Mouse (Mus musculus): ENCODE results near the gene Lrrc36. TPM values are rescaled to one million over a fixed set of nuclear protein-coding genes. Genes with fewer than 3 reads are reported as not detected.

Lrrc36 gene
- polyA plus RNA-seq, 1 experiment from 2014 or later, result 2.4 TPM

GRCm38 (mm10) chr8:105469041-105469695, 55.8 kb downstream of the Lrrc36 start:
- Histone ChIP-seq H3K4me3 (replicated peaks) (peak overlapping the region; percentile 49), H3K4me2 (replicated peaks) (peak overlapping the region; percentile 74)
- 22% methylated on average over 6 of the region's 6 CpGs for WGBS

DNA sequence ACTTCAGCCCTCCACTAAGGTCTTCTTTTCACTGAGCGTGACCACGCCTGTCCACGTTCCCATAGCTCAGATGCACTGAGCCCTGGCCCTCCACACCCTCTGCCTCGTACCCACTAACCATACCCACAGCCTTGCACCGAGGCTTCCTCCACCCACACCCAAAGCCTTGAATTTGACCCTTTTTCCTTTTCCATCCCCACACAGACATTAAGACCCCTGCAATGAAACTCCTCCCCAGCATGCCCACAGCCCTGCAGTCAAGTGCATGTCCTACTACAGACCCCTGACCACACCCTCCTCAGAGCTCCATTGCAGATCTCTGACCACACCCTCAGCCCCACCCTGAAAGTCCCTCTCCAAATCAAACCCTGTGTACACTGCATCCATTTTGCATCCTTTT, 56.4 kb downstream of the Lrrc36 start:
- Histone ChIP-seq H3K27ac (peak overlapping the region; percentile 80), H3K4me2 (replicated peaks) (peak overlapping the region; percentile 74), H3K9ac (replicated peaks) (no peak overlapping the region), H3K4me1 (replicated peaks) (peaks cover 69% of the 10 kb centered on the region), H3K4me3 (replicated peaks) (peak overlapping the region; percentile 49), H3K9me3 (no peaks in the 10 kb centered on the region), H3K27me3 (peaks cover 10% of the 10 kb centered on the region), H3K36me3 (peaks cover 21% of the 10 kb centered on the region)
- 79% methylated on average over 5 of the region's 5 CpGs for WGBS
- no peak for ATAC-seq

More at GRCm38 (mm10) chr8:105469041-105469695, 55.8 kb downstream of the Lrrc36 start:
- Histone ChIP-seq H3K27me3 (peaks cover 10% of the 10 kb centered on the region), H3K4me1 (replicated peaks) (peaks cover 69% of the 10 kb centered on the region), H3K27ac (peak overlapping the region; percentile 80), H3K9me3 (no peaks in the 10 kb centered on the region), H3K36me3 (peaks cover 21% of the 10 kb centered on the region), H3K9ac (replicated peaks) (peak overlapping the region; percentile 42; the same call in 1 of the 2 replicates)
- peak; percentile 49 for ATAC-seq

GRCm38 (mm10) chr8:105470262-105470661, 56.9 kb downstream of the Lrrc36 start:
- Histone ChIP-seq H3K4me3 (replicated peaks) (peak overlapping the region; percentile 49), H3K4me2 (replicated peaks) (peak overlapping the region; percentile 74), H3K9me3 (no peaks in the 10 kb centered on the region), H3K27ac (peak overlapping the region; percentile 80), H3K27me3 (peaks cover 10% of the 10 kb centered on the region), H3K9ac (replicated peaks) (peak overlapping the region; percentile 72), H3K36me3 (peaks cover 21% of the 10 kb centered on the region), H3K4me1 (replicated peaks) (peaks cover 74% of the 10 kb centered on the region)
- no peak for ATAC-seq
- 80% methylated on average over 5 of the region's 5 CpGs for WGBS

- Histone ChIP-seq H3K36me3 (peaks cover 21% of the 10 kb centered on the region), H3K4me3 (replicated peaks) (peak overlapping the region; percentile 49), H3K9me3 (no peaks in the 10 kb centered on the region), H3K9ac (replicated peaks) (peak overlapping the region; percentile 72), H3K27ac (peak overlapping the region; percentile 80), H3K4me1 (replicated peaks) (peaks cover 79% of the 10 kb centered on the region), H3K27me3 (peaks cover 10% of the 10 kb centered on the region), H3K4me2 (replicated peaks) (peak overlapping the region; percentile 74)
- ATAC-seq, result no peak
- WGBS, result 20% methylated on average over 11 of the region's 11 CpGs
Observed at GRCm38 (mm10) chr8:105470681-105471313, 57.4 kb downstream of the Lrrc36 start.

GRCm38 (mm10) chr8:105471314-105472015, 58.1 kb downstream of the Lrrc36 start, which contains the start of gene Tppp3:
Gene Tppp3 (minus strand): TSS chr8:105471526.
- Histone ChIP-seq H3K27ac (peak within 1 kb of the TSS; percentile 80), H3K27me3 (peaks cover 14% of the 10 kb centered on the region), H3K9me3 (no peaks in the 10 kb centered on the region), H3K9ac (replicated peaks) (peak within 1 kb of the TSS; percentile 72), H3K4me3 (replicated peaks) (peak within 1 kb of the TSS; percentile 49), H3K4me2 (replicated peaks) (peak within 1 kb of the TSS; percentile 74), H3K4me1 (replicated peaks) (peaks cover 80% of the 10 kb centered on the region), H3K36me3 (peaks cover 16% of the 10 kb centered on the region)
- ATAC-seq, result peak; percentile 91
- WGBS, result 4% methylated on average over 25 of the region's 25 CpGs

- Histone ChIP-seq H3K4me2 (replicated peaks) (0 out of 2 replicates have a peak overlapping the region, but pooled peaks have one; percentile 12), H3K4me3 (replicated peaks) (no peak overlapping the region), H3K4me1 (replicated peaks) (peaks cover 76% of the 10 kb centered on the region), H3K9ac (replicated peaks) (no peak overlapping the region), H3K27ac (no peak overlapping the region; the same call in 1 of the 2 replicates), H3K36me3 (peaks cover 7% of the 10 kb centered on the region), H3K27me3 (peaks cover 14% of the 10 kb centered on the region), H3K9me3 (no peaks in the 10 kb centered on the region)
- no peak for ATAC-seq
- 23% methylated on average over 23 of the region's 23 CpGs for WGBS
Observed at GRCm38 (mm10) chr8:105472414-105472932, 59.1 kb downstream of the Lrrc36 start.

DNA sequence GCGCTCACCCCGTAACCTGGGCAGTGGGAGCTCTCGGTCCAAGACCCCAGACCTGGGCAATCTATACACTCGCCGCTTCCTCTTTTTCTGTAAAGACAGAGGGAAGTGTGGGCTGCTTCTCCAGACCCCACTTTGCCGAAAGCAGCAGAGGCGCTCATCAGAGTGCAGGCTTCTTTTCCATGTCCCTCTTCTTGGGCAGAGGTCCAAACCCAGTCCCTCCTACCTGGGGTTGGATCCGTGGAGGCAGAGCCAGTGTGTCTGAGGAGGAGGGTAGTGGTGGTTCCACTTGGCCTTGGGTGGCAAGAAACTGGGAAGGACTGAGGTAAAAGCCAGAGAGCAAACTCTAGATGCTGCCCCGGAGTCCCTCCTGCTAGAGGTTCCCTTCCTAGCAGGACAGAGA, 59.6 kb downstream of the Lrrc36 start:
- Histone ChIP-seq H3K27me3 (peaks cover 14% of the 10 kb centered on the region), H3K36me3 (peaks cover 4% of the 10 kb centered on the region; the same call in 1 of the 2 replicates), H3K4me1 (replicated peaks) (peaks cover 73% of the 10 kb centered on the region), H3K4me3 (replicated peaks) (no peak overlapping the region), H3K9me3 (no peaks in the 10 kb centered on the region), H3K9ac (replicated peaks) (no peak overlapping the region), H3K4me2 (replicated peaks) (no peak overlapping the region), H3K27ac (no peak overlapping the region)
- ATAC-seq, result no peak
- WGBS, result 52% methylated on average over 9 of the region's 9 CpGs

DNA sequence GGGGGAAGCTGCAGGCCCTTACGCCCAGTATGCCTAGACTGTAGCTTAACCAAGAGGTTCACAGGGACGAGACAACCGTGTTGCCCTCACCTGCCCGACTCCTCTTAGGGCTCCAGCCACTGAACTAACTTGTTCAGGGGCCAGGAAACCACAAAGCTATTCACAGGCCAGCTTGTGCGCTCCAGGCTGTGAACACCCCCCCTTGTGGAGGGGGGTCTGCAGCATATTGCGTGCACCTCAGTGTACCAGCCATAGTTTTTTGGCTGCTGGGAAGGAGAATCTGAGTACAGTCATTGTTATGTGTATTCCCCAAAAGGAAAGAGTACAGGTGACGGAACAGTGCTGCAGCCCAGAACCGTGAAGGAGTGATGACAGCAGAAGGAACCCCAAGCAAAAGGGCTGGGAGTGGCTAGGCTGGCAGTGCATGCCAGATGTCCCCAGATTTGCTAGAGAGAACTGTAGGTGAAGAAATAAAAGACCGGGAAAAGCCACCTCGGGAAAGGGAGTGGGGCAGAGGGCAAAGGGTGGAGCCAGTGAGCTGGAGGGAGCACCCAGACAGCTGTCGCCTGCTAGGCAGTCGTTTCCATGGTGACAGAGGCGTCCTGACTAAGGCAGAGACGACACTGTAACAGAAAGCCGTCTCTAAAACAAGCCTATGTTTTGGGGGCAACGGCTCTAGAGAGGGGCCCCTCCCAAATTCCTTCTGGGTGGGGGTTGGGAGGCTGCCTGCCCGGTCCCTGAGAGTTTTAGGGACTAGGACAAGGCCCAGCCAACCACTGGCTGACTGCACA, 60.6 kb downstream of the Lrrc36 start:
- Histone ChIP-seq H3K4me2 (replicated peaks) (peak overlapping the region; percentile 19), H3K36me3 (peaks cover 8% of the 10 kb centered on the region; the same call in 1 of the 2 replicates), H3K4me3 (replicated peaks) (0 out of 2 replicates have a peak overlapping the region, but pooled peaks have one; percentile 4), H3K4me1 (replicated peaks) (peaks cover 70% of the 10 kb centered on the region), H3K27ac (peak overlapping the region; percentile 59), H3K27me3 (peaks cover 14% of the 10 kb centered on the region), H3K9me3 (no peaks in the 10 kb centered on the region), H3K9ac (replicated peaks) (peak overlapping the region; percentile 55)
- no peak for ATAC-seq
- WGBS, result 29% methylated on average over 17 of the region's 17 CpGs

DNA sequence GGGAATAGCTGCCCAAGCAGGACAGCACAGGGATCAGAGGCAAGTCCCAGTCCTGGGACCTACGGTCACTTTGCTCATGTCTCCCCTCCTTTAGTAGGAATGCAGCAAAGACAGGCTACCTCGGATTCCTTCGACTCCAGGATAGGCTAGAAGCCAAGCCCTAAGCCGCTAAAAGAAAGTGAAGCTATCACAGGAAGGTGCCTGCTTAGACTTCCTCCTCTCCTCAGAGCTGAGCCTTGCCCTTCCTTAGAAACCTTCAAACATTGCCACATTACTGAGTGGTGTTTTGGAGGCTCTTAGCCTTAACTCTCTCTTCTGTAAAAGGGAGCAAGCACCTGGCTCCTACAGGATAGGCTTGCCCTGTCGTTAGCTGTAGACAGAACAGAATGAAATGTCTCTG, 61.3 kb downstream of the Lrrc36 start:
- H3K4me2 ChIP-seq (replicated peaks), result peak overlapping the region; percentile 19; the same call in 1 of the 2 replicates
- H3K9ac ChIP-seq (replicated peaks), result peak overlapping the region; percentile 55
- peaks cover 8% of the 10 kb centered on the region; the same call in 1 of the 2 replicates for H3K36me3 ChIP-seq
- H3K4me3 ChIP-seq (replicated peaks), result 0 out of 2 replicates have a peak overlapping the region, but pooled peaks have one; percentile 4
- no peaks in the 10 kb centered on the region for H3K9me3 ChIP-seq
- H3K4me1 ChIP-seq (replicated peaks), result peaks cover 64% of the 10 kb centered on the region
- no peak for ATAC-seq
- peaks cover 14% of the 10 kb centered on the region for H3K27me3 ChIP-seq
- 52% methylated on average over 5 of the region's 5 CpGs for WGBS
- H3K27ac ChIP-seq, result peak overlapping the region; percentile 42; the same call in 1 of the 2 replicates

GRCm38 (mm10) chr8:105475254-105475653, 61.9 kb downstream of the Lrrc36 start:
- peaks cover 14% of the 10 kb centered on the region for H3K27me3 ChIP-seq
- no peaks in the 10 kb centered on the region for H3K9me3 ChIP-seq
- peaks cover 58% of the 10 kb centered on the region for H3K4me1 ChIP-seq (replicated peaks)
- H3K36me3 ChIP-seq, result peaks cover 8% of the 10 kb centered on the region; the same call in 1 of the 2 replicates
- no peak overlapping the region for H3K27ac ChIP-seq
- no peak for ATAC-seq
- H3K9ac ChIP-seq (replicated peaks), result peak overlapping the region; percentile 46
- 39% methylated on average over 4 of the region's 4 CpGs for WGBS
- no peak overlapping the region for H3K4me3 ChIP-seq (replicated peaks)
- H3K4me2 ChIP-seq (replicated peaks), result no peak overlapping the region

GRCm38 (mm10) chr8:105475742-105476141, 62.4 kb downstream of the Lrrc36 start:
- peaks cover 8% of the 10 kb centered on the region; the same call in 1 of the 2 replicates for H3K36me3 ChIP-seq
- peaks cover 56% of the 10 kb centered on the region for H3K4me1 ChIP-seq (replicated peaks)
- WGBS, result 89% methylated on average over 8 of the region's 8 CpGs
- ATAC-seq, result no peak
- H3K27me3 ChIP-seq, result peaks cover 14% of the 10 kb centered on the region
- H3K4me2 ChIP-seq (replicated peaks), result no peak overlapping the region
- no peak overlapping the region for H3K27ac ChIP-seq
- no peak overlapping the region for H3K4me3 ChIP-seq (replicated peaks)
- H3K9ac ChIP-seq (replicated peaks), result 0 out of 2 replicates have a peak overlapping the region, but pooled peaks have one; percentile 28
- no peaks in the 10 kb centered on the region for H3K9me3 ChIP-seq

All from midbrain, embryonic 13.5 days (tissue).